Mouse (Mus musculus) layer of hippocampus, postnatal 36 days (tissue): Measurements from ENCODE around the gene 1110059E24Rik. TPM values are rescaled to one million over a fixed set of nuclear protein-coding genes. Genes with fewer than 3 reads are reported as not detected.
"Not testable (repeated sequence)": the region's sequence is repeated elsewhere in the genome, so short reads cannot be mapped to it uniquely, and the experiment has no call there.

ENCODE experiments used
- DNase-seq, 2 experiments: peaks; one replicate each; pipeline ENCODE4 v3.0.0; 2022
- total RNA-seq, 2 experiments: library from RNA; stranded (reverse); gene quantifications; 2 replicates each; pipeline ENCODE4 v1.2.3; 2021

Gene 1110059E24Rik
- total RNA-seq, 2 experiments from 2014 or later = 25.0 to 26.5 TPM

GRCm38 (mm10) chr19:21624148-21624535, 28.6 kb downstream of the 1110059E24Rik start:
- no peak for DNase-seq

DNA sequence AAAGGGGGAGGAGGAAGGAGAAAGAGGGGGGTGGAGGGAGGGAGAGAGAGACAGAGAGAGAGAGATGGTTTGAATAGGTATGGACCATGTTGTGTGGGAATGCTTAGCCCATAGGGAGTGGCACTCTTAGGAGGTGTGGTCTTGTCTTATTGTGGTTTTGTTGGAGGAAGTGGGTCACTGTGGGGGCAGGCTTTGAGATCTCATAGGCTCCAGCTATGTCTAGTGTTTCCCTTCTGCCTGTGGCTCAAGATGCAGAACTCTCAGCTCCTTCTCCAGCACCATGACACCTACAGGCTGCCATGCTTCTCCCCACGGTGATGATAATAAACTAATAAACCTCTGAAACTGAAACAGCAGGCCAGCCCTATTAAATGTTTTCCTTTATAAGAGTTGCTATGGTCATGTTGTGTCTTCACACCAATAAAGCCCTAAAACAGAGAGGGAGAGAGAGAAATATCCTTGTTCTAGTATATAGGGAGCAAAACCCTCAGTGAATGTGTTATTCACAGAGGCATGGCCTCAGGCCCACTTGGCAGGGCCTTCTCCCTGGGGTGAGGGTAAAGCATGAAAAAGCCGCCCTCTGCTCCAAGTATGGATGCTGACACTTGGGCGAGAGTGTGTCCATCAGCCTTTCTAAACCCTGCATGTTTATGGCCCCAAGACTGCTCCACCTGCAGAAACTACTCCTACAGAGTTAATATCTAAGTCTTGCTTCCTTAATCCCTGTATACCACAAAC, 29.2 kb downstream of the 1110059E24Rik start:
- DNase-seq = no peak

- no peak for DNase-seq
These were observed 37.0 kb downstream of the 1110059E24Rik start for GRCm38 (mm10) chr19:21615801-21616200.

DNA sequence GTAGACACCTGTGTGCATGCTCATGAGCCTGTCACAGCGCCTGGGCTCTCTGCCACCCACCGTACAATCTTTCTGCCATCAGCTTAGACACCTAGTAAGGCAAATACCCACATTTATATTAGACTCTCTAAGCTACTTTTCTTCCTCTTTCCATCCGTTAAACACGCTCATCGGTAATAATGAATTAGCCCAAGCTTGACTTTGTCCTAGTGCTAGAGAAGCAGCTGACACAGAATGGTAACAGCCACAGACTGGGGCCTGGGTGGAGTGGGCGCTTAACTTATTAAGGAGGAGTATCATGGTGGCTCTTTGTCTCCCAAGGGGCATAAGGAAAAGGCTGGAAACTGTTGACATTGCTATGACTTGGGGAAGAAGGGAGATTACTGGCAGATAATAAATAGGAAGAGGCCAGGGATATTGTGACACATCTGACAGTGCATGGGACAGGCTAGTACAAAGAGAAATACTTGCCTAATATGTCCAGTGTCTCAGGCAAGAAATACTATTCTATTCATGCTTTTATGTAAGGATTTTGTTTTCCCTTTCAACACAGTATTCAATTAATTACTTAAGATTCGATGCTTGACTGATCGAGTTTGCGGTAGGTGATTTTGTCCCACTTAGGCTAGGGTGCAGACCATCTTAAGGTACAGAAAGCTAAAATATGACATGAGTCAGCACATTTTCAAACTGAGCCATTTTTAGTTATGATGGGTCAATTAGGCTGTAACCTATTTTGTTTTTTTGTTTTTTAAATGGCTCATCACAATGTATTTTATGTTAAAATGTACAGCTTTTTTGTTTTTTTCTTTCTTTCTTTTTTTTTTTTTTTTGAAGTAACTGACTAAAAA, 40.8 kb downstream of the 1110059E24Rik start:
- DNase-seq = no peak

- DNase-seq = no peak
These were observed 41.5 kb downstream of the 1110059E24Rik start for GRCm38 (mm10) chr19:21611297-21611696.

DNA sequence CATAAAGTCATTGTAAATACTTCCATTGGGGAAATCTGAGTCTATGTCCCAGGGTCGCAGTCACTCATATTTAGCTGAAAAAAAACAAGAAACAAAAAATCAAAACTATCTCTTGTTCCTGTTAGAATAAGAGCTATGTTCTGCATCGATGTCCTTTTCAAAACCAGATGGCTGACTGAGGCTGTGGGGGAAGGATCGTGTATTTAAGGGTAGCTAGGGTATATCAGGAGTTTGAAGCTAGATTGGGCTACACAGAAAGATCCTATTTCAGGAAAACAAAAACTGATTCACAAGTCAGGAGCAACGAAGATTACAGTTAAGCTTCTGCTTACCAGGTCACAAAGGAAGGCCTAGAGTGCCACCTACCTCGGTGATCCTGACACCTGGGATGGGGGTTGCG, 42.5 kb downstream of the 1110059E24Rik start:
- DNase-seq = no peak

DNA sequence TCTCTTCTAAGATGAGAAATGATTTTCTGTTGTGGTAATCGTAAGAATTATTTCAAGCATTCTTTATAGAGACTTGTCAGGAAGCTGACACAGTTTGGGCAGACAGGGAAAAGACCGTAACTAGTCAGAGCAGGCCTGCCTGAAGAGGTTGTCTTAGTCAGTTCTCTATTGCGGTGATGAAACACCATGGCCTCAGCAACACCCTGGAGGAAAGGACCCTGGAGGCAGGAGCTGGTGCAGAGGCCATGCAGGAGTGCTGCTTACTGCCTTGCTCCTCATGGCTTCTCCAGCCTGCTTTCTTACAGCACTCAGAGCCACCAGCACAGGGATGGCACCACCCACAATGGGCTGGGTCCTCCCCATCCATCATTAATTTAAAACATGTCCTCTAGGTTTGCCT, 47.5 kb downstream of the 1110059E24Rik start:
- no peak for DNase-seq

- no peak for DNase-seq
These were observed 48.9 kb downstream of the 1110059E24Rik start for GRCm38 (mm10) chr19:21603836-21604235.

DNA sequence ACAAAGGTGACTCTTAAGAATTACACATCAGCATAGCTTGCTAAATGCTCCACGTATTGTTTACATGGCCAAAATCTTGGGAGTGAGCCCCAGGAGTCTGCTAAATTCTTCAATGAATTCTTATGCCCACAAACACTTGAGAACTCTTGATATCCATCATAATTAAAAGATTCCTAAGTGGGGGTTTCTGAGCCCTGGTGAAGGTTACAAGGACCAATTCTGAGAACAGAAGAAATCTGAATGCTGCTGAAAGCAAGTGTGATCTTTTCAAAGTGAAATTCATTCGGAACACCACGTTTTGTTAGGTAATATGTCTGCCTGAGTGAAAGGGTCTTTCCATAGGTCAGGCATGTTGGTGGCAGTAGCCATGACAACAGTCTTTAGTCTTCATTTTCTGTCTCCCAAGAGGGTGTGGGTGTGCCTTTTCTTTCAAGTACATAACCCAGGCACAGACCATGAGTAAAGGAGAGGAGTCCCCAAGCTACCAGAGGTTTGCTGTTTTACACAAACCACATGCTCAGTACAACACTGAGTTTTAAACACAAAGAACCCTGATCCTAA, 51.2 kb downstream of the 1110059E24Rik start:
- DNase-seq = no peak

DNA sequence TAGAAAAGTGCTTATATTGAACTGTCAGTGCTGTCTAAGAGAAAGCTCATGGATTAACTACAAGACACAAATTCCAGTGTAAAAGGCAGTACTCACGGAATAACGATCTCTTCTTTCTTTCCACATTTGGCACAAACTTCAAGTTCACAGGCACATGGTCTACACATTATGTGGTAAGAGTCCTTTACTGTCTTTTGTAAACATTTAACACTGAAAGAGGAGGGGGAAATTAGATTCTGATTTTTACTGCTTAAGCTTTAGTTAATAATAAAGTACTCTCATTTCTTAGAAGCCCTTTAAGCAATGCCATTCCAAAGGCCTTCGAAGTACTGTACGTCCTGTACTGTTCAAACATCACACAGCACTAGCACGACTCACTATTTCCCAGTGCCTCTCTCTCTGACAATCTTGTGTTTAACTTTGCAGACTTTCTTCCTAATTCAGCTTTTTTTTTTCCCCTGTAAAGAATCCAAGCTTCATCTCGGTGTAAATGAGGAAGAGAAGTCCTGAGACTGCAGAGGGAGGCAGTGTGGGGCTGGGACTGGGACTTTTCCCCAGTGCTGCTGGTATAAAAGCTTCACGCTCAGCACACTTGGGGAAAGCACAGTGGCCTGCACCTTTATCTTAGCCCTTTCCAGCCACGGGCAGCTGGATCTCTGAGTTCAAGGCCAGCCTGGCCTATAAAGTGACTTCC, 54.0 kb downstream of the 1110059E24Rik start:
- no peak for DNase-seq

DNA sequence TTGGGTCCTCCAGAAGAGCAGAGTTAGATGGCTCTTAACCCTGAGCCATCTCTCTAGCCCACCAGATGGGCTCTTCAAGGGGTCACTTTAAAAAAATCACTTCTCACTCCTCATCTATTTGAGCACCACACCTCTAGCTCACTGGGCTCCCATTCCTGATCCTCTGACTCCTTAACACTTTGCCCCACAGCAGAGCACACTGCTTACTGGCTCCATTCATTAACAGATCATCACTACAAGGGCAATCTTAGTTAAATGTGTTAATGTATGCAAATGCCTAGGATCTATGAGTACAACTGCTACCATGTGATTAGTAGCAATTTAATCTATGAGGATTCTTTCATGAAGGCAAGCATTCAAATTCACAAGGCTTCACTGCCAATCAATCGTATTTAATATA, 58.1 kb downstream of the 1110059E24Rik start:
- DNase-seq = no peak

DNA sequence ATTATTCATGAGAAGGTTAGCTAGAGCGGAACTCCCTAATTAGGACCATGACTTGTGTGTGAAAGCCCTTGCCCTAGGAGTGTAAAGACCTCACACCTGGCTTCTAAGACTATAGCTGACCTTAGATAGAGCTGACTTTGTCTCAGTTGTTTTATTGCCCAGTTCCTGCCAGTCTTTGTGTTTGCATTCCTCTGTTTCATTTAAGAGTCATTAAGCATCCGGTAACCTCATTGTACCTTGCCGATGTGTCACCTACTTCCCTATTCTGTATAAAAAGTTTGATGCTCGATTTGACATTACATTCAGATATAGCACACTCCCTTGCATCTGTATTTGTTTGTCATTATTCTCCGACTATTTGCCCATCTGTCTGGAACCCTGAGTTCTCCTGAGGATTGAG, 60.6 kb downstream of the 1110059E24Rik start:
- not testable (repeated sequence) for DNase-seq

DNA sequence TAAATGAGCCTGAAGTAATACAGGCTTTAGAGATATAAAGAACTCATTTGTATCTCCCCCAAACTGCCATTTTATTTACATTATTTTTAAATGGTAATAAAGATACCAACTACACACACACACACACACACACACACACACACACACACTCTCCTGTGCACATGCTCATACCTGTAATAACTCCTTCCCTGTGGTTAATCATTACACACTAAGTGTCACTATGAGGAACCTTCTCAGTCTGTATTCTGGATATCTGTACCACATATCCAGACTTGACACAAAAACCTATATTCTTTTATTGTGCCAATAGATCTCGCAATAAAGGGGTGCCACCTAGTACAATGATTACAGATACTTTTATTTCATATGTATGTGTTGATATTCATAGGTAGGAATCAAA, 62.9 kb downstream of the 1110059E24Rik start:
- DNase-seq = no peak

GRCm38 (mm10) chr19:21587593-21587992, 65.2 kb downstream of the 1110059E24Rik start:
- no peak for DNase-seq

- no peak for DNase-seq
These were observed 66.2 kb downstream of the 1110059E24Rik start for GRCm38 (mm10) chr19:21586546-21586945.

- no peak for DNase-seq
These were observed 66.9 kb downstream of the 1110059E24Rik start for GRCm38 (mm10) chr19:21585868-21586267.

DNA sequence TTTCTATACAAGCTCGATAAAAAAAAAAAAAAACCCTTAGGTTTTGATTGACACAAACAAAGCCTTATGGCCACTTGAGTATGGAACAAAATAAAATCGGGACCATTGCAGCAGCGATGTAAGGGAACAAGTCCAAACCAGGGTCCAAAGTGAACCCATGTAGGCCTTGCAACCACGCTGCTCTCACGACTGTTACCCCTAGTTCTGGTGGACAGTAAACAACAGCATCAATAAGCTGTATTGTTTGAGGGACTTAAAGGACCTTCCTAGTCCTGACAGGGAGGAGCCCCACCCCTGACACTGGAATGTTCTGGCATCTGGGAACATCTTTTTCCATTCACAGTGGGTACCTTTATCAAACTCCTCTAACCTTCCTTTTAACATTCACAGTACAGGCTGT, 68.8 kb downstream of the 1110059E24Rik start:
- DNase-seq = no peak

DNA sequence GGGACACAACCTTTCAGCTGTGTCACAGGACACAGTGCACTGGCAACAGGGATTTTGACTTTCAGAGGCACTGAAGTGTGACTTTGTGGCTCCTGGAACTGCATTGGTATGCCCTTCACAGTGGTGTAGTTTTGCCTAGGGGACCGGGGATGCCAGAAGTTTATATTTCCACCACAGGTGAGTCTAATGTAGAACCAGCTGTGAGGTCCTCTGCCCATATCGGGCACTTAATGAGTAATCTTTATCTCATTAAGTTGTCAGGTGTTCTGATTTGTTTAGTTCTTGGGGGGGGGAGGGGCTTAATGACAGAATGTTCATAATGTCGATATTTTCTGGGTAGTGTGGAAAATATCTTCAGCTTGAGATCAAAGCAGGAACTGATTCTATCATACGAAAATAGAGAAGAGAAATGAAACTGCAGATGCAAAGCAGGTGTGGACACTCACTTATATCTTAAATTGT, 69.2 kb downstream of the 1110059E24Rik start:
- DNase-seq = no peak

DNA sequence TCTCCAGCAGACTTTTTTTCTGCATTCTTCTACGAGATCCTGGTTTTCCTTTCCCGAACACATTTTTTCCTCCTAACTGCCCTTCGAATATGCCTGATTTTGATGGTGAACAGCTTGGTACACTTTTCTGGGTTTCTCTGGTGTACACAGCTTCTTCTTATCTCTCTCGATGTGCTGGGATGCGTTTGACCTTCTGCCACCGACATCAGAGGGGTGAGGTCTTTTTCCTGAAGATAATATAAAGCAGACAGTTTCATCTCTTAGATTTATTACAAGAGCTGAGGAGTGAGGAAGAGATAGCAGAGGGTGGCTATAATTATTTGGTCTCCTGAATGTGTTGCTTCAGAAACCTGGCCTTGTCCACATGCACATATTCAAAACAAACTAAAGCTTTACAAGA, 71.4 kb downstream of the 1110059E24Rik start:
- DNase-seq = no peak

DNA sequence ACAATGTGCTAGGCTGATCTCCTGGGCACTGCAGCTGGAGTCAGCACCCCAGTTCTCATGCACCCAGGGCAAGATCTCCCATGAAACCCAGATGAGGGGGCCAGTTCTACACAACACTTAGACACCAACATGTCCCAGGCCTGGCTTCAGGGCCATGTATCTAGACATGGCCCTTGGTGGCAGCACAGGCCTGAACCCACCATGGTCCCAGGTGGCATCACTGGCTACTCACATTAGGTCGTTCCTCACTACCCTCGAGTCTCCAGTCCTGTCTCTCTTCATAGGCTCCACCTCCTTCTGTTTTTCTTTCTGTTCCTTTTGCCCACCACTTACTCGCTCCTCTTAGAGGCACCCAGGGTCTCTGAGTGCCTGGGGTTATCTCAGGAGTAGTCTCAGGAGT, 72.9 kb downstream of the 1110059E24Rik start:
- no peak for DNase-seq

GRCm38 (mm10) chr19:21577443-21577842, 75.3 kb downstream of the 1110059E24Rik start:
- DNase-seq = no peak

DNA sequence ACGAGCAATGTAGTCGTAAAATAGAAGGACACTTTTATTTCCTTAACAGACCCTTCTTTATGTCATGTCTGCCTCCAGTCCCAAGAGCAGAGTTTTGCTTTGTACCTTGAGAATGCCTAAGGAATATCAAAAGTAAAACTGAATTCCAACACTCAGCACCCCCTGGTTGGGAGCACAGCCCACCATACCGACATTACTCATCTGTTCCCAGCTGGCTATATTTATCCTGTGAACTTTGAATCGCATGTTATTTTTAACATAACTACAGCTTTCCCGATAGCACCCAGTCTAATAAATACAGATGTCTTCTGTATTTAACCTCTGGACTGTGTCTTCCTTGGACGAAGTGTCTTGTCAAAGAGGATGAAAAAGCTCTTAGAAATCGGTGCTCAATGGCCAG, 80.8 kb downstream of the 1110059E24Rik start:
- no peak for DNase-seq
